Mouse (Mus musculus): ENCODE data around the gene Kirrel2.
"Not testable (repeated sequence)": the region's sequence is repeated elsewhere in the genome, so short reads cannot be mapped to it uniquely, and the experiment has no call there.

The Kirrel2 gene

GRCm38 (mm10) chr7:30457629-30458330, at the start of gene Kirrel2, which contains the start of gene Nphs1:
Kirrel2 (minus strand) TSS chr7:30457690.
Nphs1 (plus strand) TSS chr7:30458315.
- DNase-seq: peak; percentile 71

GRCm38 (mm10) chr7:30501159-30501558, 43.7 kb upstream of the Kirrel2 start:
- DNase-seq: not testable (repeated sequence)

- not testable (repeated sequence) for DNase-seq
These were observed 38.1 kb upstream of the Kirrel2 start for GRCm38 (mm10) chr7:30495506-30496042.

GRCm38 (mm10) chr7:30493401-30493931, 36.0 kb upstream of the Kirrel2 start, which contains the start of gene Prodh2:
Prodh2 (plus strand) TSS chr7:30493622.
- DNase-seq: no peak

GRCm38 (mm10) chr7:30492765-30493164, 35.3 kb upstream of the Kirrel2 start:
- peak; percentile 77 for DNase-seq

GRCm38 (mm10) chr7:30490957-30491307, 33.4 kb upstream of the Kirrel2 start:
- no peak for DNase-seq

GRCm38 (mm10) chr7:30490251-30490956, 32.9 kb upstream of the Kirrel2 start:
- DNase-seq: peak; percentile 52

- DNase-seq: peak; percentile 76
These were observed 26.8 kb upstream of the Kirrel2 start for GRCm38 (mm10) chr7:30484250-30484649.

GRCm38 (mm10) chr7:30477415-30478381, 20.2 kb upstream of the Kirrel2 start:
- peak; percentile 65 for DNase-seq

GRCm38 (mm10) chr7:30476136-30476535, 18.6 kb upstream of the Kirrel2 start:
- not testable (repeated sequence) for DNase-seq

GRCm38 (mm10) chr7:30474999-30475398, 17.5 kb upstream of the Kirrel2 start:
- DNase-seq: no peak

GRCm38 (mm10) chr7:30472411-30472810, 14.9 kb upstream of the Kirrel2 start:
- peak; percentile 42 for DNase-seq

GRCm38 (mm10) chr7:30464816-30465300, 7.4 kb upstream of the Kirrel2 start:
- DNase-seq: no peak

GRCm38 (mm10) chr7:30463996-30464395, 6.5 kb upstream of the Kirrel2 start:
- no peak for DNase-seq

GRCm38 (mm10) chr7:30463568-30463967, 6.1 kb upstream of the Kirrel2 start:
- DNase-seq: no peak

- no peak for DNase-seq
These were observed 2.0 kb upstream of the Kirrel2 start for GRCm38 (mm10) chr7:30459484-30459883.

GRCm38 (mm10) chr7:30456911-30457628, 420 bp downstream of the Kirrel2 start:
- DNase-seq: peak; percentile 57

GRCm38 (mm10) chr7:30456487-30456886, 1.0 kb downstream of the Kirrel2 start:
- DNase-seq: no peak

GRCm38 (mm10) chr7:30454259-30454658, 3.2 kb downstream of the Kirrel2 start:
- no peak for DNase-seq

GRCm38 (mm10) chr7:30453766-30454165, 3.7 kb downstream of the Kirrel2 start:
- peak; percentile 34 for DNase-seq

- DNase-seq: no peak
These were observed 4.2 kb downstream of the Kirrel2 start for GRCm38 (mm10) chr7:30453327-30453726.

- no peak for DNase-seq
These were observed 7.2 kb downstream of the Kirrel2 start for GRCm38 (mm10) chr7:30450241-30450640.

Data from embryo, embryonic 11 days (tissue).